Mouse (Mus musculus) ovary, adult 18-20 months (tissue): ENCODE results near the gene Pon1.
"Not testable (repeated sequence)": the region's sequence is repeated elsewhere in the genome, so short reads cannot be mapped to it uniquely, and the experiment has no call there.

Experiments
- DNase-seq: peaks from one replicate; pipeline ENCODE4 v3.0.0; 2022; ENCODE audit warnings: low spot score, mixed read lengths

Gene Pon1

DNA sequence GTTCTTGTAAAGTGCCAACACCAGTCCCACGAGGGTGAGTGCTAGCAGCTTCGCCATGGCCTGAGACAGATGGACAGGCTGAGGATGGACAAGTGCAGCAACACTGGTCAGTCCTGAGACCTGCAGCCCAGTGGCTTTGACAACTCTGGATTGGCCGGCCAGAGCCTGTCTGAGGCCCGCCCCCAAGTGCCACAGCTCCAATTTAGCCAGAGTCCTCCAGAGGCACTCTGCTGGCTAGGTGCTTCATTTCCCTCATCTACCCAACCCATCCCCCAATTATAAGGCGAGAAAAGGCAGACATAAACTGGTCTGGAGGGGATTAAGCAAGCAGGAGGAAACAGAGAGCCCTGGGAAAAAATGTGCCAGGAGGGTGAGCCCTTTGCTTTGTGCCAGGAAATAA, at the start of gene Pon1:
TSS of gene Pon1 (minus strand) at position 254 of the 400 bp plus-strand sequence.
- DNase-seq = no peak

DNA sequence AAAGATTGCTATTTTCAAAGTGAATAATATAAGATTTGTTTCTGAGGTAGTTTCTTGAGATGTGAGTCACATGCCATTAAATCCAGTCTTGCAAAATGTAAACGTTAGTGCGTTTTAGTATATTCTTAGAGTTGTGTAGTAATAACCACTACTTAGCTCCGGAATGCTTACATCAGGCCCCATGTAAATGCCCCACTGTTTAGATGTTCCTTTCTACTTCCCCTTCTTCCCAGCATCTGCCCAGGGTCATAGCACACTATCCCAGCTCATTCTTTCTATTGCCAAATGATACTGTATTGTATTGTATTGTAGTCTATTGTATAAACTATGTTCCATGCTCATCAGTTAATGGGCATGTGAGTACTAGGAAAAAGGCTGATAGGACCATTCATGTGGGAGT, 45.1 kb upstream of the Pon1 start:
- DNase-seq = no peak

DNA sequence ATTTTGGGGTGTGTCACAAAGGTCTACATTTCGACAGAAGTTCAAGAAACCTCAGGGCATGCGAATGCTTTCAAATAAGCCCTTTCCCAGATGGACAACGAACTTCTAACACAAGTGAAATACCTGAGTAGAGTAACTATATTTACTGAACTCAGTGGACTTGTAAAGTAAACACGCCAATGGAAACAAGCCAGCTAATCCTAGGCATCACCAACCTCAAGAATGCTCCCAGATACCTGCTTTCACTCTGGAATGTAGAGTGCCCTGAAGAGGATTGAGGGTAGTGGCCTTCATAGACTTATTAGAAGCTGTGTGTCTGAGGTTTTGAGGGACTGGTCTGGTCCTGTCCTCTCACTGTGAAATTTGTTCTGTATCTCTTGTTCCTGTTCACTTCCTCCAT, 43.8 kb upstream of the Pon1 start:
- DNase-seq = no peak

DNA sequence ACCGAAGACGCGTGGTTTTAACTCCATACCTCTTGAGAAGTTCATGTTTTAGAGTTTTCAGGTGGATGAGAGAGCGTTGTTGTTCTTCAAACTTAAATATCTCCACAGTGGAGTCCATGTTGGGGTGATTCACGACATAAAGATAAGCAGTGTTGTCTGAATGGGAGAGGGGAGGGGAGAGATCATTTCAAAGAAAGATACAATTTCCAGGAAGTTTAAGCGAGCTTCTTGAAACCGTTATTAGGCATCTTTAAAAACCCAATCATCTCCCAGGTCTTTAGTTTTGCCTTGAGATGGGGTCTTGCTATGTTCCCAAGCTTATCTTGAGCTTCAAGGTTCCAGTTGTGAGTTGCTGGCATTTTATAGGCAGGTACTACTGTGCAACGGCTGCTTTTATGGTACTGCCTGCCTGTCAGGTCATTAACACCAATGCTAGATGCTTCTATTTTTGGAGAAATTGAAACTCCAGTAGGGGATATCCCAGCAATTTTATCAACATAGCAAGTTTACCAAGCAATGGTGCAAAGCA, 43.2 kb upstream of the Pon1 start:
- DNase-seq = no peak

DNA sequence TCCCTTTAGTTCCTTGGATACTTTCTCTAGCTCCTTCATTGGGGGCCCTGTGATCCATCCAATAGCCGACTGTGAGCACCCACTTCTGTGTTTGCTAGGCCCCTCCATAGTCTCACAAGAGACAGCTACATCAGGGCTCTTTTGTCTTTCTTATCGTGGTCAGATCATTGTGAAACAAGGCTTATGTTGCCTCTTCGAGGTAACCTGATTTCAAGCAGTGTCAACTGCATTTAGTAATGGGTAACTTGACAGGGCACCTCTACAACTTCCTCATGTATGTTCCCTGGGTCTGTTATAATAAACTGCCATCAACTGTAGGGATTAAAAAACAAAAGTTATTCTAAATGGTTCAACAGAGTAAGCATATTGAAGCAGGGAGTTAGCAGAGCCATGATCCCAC, 40.8 kb upstream of the Pon1 start:
- DNase-seq = no peak

DNA sequence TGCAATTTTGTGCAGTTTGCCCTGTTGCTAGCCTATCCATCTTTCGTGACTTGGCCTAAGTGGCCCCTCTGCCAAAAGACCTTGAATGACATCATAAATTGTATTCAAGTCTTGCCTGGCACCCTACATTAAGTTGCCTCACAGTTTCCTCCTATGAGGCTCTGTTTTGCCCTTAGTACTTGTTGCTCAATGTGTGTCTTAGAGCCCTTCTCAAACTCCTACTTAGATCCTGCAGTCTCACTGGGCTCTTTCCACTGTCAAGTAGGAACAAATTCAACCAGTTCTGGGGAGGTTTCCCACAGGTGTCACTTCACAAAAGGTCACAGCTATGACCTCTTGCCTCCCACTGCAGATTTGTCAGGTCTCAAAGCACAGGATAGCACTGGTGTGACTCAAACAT, 40.1 kb upstream of the Pon1 start:
- DNase-seq = no peak

DNA sequence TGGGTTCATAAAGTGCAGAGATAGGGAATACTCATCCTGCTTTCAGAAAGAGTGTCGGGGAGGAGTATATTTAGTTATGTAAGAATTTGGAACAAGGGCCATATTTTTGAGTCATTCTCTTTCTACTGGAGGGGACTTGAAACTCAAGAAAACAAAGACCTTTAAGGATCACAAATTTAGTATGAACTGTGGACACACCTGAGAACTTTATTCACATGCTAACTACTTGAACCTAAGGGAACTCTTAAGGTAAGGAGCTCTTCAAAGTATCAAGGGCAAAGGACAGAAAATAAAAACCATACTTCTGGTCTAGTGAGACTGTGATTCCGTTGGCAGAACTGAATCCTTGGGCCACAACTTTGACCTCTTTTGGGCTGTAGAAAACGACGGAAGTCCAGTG, 38.3 kb upstream of the Pon1 start:
- DNase-seq = no peak

DNA sequence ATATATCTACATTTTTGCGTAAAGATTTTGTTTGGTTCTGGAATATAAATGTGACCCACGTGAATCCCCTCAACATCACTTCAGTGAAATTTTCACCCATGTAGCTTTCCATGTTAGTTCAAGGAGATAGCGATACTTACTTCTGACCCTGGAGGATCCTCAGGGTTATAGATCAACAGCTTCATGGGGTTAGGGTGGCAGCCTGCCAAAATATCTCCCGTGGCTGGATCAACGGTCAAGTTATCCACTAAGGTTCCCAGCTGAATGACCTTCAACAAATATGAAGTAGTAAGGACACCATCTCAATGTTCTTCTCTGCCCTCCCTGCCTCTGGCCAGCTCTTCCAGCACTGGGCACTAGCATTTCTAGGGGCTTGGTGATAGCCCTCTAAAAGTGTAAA, 36.5 kb upstream of the Pon1 start:
- DNase-seq = no peak

DNA sequence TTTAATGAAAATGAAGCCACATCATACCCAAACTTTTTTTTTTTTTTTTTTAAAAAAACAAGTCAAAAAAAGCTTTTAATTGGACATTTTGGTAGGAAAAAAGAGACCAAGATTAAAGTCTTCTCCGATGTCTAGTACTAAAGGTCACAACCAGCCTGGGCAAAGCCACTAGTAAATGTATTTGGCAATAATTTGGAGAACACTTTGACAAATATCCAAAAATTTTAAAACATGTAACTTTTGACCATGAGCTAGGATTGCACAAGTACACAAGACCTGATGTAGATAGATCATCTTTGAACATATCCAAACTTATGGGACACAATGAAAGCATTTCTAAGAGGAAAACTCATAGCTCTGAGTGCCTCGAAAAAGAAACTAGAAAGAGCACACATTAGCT, 29.8 kb upstream of the Pon1 start:
- DNase-seq = not testable (repeated sequence)

DNA sequence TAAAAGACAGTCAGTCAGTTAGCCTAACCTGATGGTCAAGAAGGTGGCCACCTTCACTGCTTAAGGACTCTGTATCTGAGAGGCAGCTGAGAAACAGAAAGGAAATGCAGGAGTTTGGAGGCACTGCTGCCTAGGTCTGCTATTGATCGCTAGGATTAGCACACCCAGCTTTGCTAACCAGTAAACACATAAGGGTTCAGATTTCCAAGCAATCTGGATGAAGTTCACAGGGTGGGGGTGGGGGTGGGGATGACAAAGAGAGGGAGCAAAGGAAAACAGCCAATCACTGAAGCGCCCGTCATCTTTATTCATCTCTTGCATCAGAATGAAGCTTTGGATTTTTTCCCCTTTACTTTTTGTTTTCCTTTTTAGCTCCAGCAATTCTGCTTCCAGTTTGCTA, 28.3 kb upstream of the Pon1 start:
- no peak for DNase-seq

DNA sequence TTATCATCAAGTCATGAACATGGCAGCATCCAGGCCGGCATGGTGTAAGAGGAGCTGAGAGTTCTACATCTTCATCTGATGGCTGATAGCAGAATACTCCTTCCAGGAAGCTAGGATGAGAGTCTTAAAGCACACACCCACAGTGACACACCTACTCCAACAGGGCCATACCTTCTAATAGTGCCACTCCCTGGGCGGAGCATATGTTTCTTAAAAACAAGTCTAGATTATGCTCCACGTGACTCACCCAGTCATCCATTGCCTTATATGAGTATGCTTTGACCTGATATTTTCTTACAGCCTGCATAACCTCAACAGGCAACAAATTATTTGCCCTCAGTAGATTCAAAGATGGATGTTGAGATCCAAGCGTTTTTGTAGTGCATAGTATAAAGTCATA, 24.4 kb upstream of the Pon1 start:
- DNase-seq = no peak

DNA sequence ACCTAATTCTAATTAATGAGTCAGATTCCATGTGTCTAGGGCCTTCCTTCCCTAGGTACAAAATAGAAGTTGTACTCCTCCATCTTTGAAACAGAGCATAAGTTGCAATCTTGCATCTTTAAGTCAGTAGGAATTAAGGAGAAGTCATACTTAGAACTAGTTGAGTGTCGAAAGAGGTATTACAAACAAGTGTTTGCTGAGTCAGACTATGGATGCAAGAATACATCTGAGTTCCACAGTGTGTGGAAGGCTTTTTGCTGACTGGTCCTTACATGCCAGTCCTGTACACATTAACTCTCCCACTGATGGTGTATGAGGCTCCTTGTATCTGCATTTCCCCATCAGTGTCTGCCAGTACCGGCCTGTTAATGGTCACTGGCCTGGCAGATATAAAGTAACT, 14.1 kb upstream of the Pon1 start:
- DNase-seq = no peak

DNA sequence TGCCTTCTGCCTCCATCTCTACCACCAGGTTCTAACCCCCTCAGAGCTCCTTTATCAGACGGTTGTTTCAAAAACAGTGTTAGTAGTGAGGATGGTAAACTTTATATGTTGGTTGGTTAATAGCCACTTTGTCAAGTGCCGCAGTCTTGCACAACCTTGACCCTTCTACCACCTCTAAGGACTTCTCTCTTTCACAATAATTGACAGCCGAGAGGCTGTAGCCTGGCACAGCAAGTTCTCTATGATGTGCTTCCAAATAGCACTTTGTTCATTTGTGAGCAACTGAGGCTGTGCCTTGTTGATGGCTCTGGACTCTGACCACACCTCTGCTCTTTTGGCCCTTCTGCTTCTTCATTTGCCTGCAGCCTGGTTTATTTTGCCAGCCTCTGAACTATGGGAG, 6.2 kb upstream of the Pon1 start:
- no peak for DNase-seq

DNA sequence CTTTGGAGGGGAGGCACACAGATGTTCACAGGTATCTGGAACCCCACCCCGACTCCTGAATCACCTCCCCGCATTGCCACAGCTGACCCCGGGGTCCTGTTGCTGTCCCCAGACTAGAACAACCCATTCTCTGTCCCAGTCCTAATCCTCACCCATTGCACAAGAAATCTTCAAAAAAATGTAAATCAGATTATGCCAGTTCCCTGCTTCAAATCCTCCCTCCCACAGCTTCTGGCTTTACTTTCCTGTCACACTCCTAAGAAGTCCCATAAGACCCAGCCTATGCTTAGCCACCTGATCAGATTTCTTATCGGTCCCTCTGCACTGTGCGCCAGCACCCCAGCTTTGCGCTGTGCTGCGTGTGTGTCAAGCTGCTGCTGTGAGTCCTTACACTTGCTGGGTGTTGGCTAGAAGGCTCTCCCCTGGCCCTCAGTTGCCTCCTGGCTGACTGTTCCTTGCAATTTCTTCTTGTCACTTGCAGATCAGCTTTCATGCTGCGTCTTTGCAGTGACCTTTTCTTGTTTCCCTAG, 5.7 kb upstream of the Pon1 start:
- no peak for DNase-seq

DNA sequence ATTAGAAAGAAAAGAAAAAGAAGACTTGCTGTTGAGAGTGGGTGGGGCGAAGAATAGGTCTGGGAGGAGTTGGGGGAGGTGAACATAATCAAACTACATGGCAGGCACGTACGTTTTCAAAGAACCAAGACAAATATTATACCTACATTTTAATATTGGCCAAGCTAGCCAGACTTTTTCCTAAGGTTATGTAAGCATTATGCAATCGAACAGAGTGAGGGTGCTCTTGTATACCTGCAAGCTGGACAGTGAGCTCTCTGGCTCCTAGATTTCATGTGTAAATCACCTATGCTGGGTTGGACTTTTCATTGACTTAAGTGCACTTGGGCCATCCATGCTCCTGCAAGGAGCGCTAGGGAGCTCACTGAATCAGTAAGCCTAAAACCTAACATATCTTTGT, 4.8 kb upstream of the Pon1 start:
- DNase-seq = no peak

DNA sequence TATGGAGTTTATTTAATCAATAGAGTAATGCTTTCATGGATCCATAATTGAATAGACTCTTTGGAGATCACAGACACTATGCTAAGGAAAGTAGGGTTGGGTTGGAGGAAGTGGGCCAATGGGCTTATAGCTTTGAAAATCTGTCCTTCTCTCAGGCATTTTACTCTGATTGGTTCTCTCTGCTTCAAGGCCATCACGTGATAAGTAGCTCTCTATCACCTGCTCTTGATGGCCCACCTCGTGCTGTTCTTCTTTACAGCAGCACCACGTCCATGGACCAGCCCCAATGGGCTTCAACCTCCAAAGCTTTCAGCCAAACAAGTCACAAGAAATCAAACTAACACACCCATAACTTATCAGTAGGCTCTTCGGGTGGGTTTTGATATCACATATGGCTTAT, 3.0 kb downstream of the Pon1 start:
- DNase-seq = no peak

DNA sequence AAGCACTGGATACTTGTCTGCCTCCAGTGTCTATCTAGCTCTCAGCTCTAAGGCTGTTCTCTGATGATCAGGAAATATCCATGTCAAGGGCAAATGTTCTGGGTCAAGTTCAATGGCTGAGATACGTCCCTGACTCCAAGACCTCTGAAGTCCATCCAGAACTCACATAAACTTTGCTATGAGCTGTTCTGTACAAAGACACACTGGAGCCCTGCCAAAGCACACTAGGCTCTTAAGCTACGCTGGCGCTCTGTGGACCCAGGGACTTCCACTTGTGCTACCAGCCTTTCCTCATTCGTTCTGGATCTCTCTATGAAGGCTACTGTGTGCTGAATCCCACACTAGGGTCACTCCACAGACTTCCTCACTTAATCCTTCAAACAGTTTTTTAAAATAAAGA, 4.2 kb downstream of the Pon1 start:
- no peak for DNase-seq

DNA sequence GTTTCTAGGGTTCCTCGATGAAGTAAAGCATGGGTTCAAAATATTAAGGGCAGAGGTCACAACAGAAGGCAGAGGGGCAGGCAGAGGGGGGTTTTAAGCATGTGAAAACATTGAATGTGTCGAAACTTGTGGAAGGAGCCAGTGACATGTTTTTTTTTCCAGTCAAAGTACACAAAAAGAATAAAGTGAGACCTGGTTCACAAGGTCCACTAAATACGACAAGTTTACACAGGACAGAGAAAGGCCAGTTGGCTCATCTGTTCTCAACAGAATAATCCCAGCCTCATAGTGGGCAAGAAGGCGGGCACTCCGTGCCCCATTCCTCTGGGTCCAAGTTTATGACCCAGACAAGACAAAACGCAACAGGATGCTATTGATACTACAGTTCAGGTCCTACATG, 4.8 kb downstream of the Pon1 start:
- no peak for DNase-seq

DNA sequence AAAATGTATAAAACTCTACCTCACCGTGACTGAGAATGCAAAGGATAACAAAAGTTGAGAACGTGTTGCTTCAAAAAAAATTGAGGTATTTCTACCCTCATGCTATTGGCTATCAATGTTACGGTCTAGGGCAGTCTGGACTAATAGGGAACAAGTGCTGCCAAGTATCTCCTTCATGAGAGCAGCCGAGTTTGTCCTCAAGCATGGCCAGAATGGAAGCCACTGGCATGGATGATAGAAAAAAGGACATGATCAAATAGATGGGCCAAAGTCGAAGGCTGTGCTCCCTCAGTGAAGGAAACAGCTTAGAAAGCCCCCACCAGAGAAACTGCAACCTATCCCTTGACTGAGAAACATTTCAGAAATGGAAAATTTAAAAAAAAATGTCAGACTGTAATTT, 5.7 kb downstream of the Pon1 start:
- no peak for DNase-seq

DNA sequence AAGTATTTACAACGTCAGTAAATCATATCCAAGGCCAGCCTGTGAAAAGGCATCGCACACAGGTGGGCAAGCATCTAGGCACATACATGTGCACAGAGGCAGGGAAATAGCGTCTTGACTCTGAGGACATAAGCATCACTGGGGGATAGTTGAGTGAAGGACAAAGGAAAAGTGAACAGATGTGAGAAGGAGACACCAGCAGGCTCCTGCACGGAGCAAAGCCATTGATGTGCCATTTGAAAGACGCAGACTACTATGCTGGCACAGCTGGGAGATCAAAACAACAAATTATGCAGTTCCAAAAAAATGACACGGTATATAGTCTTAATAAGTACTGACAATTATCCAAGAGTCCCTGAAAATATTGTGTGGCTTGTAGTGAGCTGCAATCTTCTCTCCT, 6.2 kb downstream of the Pon1 start:
- no peak for DNase-seq

DNA sequence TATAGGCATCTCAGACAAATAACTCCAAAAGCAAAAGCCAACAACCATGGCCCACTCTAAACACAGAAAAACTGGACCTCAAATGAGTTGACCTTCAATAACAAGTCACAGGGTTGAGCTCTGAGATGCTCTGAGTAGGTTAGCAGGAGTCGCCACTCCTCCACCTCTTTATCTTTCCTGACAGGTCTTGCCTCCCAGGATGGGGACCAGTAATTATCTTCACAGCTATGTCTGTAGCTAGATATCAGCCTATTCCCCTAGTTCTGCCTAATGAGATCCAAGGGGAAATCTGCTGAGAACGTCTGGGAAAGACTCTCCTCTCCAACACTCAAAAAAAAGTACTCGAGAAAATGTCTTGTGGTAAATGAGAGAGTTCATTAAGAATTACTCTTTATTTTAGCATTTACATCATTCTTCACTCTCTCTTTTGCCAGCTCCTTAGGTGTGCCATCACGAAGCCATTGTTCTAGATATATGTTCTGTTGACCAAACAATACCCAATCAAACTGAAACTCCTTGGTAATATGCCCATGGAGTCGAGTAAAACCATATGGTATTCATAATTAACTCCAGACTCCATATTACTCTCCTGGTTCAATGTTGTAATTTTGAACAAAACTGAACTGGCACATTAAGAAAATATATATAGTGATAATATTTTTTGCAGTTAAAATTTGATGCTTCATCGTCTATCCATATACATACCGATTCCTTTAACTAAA, 7.4 kb downstream of the Pon1 start:
- no peak for DNase-seq

DNA sequence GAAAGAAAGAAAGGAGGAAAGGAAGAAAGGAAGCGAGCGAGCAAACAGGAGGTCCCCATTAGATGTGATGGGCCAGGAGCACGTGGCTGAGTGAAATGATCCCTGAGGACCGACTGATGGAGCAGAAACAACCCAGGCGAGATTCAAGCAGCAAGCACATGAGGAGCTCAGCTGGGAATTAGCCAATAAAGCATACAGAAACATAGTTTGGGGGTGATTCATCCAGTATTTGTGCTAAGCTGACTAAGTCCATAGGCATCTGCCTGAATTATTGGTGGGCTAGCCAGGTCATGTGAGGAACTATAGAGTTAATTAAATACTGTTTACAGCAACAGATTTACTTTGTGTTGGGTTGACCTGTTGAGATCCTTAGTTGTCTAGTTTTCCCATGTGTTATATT, 13.1 kb downstream of the Pon1 start:
- DNase-seq = no peak

DNA sequence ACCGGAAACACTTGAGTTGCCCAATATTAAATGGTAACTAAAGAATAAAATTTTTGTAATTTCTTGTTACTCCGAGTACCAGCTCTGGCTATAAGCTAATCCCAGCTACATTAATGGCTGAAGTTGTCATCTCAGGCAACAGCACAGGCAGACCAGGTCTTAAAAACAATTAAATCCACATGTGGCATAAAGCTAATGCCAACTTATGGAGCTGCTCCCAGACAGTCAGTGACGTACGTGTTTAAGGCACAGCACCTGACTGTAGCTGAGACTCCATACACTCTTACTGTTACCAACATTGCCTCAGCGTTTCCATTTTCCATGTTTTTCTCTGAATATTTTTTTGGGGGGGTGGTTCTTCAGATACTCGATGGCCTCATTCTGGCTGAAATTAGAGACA, 14.6 kb downstream of the Pon1 start:
- no peak for DNase-seq
